Mouse (Mus musculus) megakaryocyte, embryonic 14.5 days (primary cell): ENCODE measurements around the gene Kmt5c.

Source experiments
- FLI1 ChIP-seq: IDR thresholded peaks from 2 replicates; pipeline ENCODE4 v1.6.1; 2012; ENCODE audit warnings: low read length, inconsistent platforms, mixed read lengths
- GATA1 ChIP-seq: IDR thresholded peaks from 3 replicates; pipeline ENCODE4 v1.6.1; 2012; ENCODE audit warnings: mixed read lengths, low read length, inconsistent platforms, borderline replicate concordance

DNA sequence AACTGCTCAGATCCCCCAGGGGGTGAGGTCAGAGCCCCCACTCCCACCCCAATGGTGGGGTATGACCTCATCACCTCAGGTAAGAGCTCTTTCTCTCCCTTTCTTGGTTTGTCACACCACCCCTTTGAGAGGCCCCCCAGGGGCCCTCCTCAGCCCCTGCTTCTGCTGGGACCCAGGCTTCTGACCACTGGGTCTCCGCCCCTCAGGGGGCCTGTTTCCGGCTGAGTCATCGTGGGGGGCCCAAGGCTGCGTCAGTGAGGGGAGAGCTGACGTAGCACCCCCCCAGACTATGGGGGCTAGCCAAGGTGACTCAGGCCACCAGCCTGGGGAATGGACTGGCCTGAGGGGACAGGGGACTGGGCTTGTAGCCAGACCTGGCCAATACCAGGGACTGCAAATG lies 40.0 kb downstream of the Kmt5c start:
- no peak for TF ChIP-seq GATA1
- TF ChIP-seq FLI1 = no peak
